Mouse (Mus musculus) cerebellum, adult 11-12 months (tissue): ENCODE measurements around the gene Slc44a5.
"Not testable (repeated sequence)": the region's sequence is repeated elsewhere in the genome, so short reads cannot be mapped to it uniquely, and the experiment has no call there.

Experiments used
- DNase-seq: peaks from one replicate; pipeline ENCODE4 v3.0.0; 2022

Slc44a5 gene

GRCm38 (mm10) chr3:154111221-154111620 is 138.0 kb downstream of the Slc44a5 start:
- no peak for DNase-seq

DNA sequence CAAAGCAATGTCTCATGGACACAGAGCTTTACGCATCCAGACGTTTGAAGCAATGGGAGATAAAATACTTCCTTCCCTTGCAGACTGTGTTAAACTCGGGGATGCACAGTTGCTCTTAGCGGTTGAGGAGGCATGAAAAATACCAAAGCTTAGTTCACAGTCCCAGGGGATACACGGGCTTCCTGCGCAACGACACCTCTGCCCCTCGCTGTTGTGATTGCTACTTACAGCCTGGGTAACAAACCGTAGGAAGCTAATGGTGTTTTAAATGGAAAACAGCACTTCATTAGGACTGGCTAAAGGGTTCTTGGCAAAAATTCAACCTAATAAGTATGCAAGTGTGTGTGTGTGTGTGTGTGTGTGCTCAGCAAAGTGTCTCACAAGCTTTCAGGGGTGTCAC is 141.8 kb downstream of the Slc44a5 start:
- DNase-seq = no peak

- DNase-seq = no peak
These were observed 142.2 kb downstream of the Slc44a5 start for GRCm38 (mm10) chr3:154115478-154115877.

DNA sequence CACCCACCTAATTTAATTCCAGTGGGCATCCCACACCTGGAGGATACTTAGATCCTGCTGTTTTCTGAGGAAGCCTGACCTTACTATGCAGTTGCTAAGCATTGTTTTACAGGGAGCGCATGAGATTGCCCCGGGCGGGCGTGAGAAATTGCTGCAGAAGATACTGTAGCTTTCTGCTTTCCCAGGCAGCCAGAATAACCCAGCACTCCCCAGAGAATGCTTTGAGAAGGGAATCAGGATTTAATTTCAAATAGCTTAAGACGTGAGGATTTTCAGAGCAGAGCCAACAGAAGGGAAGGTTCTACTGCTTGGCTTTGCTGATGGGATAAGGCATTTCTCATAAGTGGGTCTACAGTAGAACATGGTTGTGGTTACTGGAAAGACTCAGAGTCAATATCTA is 142.8 kb downstream of the Slc44a5 start:
- no peak for DNase-seq

DNA sequence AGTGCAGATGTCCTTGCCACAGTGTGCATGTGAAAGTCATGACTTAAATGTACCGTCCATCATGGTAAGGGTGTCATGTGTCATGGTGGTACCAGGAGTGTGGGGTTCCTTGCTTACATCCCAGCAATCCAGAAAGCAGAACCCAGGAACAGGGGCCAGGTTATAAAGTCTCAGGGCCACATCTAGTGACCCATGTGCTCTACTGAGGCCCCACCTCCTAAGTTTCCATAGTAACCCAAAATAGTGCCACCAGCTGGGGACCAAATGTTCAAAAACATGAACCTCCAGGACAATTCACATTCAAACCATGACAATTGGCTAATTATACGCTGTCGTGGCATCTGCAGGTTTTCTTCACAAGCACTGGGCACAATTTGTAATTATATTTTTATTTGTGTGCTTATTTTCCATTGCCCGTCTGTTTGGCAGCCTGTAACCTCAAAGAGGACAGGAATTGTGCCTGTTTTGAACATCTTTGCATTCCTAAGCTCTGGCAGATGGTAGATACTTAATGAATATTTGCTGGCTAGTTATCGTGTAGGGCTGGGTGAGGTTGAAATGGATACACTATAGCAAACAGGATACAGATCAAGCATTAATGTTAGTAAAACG is 145.9 kb downstream of the Slc44a5 start:
- DNase-seq = peak; percentile 18

GRCm38 (mm10) chr3:154122531-154122930 is 149.3 kb downstream of the Slc44a5 start:
- no peak for DNase-seq

- DNase-seq = no peak
These were observed 151.8 kb downstream of the Slc44a5 start for GRCm38 (mm10) chr3:154124890-154125575.

GRCm38 (mm10) chr3:154125768-154126376 is 152.6 kb downstream of the Slc44a5 start:
- DNase-seq = no peak

DNA sequence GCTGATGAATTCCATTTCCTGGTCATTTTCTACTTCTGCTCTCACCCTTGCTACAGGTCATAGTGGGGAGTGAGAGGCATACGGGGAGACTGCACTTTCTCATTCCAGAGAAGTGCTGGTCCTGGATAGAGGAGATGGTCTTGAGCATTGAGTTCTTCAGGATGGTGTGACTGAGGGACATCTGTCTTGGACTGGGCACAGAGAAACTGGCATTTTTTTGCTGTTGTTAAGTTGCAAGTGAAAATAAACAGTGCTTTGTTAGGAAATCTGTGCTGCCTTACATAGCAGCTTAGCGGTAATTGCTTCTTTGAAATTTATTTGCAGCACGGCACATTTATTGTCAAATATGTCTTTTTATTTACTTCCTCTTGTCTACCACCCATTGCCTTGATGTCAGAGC is 154.0 kb downstream of the Slc44a5 start:
- no peak for DNase-seq

- DNase-seq = no peak
These were observed 155.8 kb downstream of the Slc44a5 start for GRCm38 (mm10) chr3:154129036-154129435.

GRCm38 (mm10) chr3:154130431-154131114 is 157.3 kb downstream of the Slc44a5 start:
- DNase-seq = no peak

DNA sequence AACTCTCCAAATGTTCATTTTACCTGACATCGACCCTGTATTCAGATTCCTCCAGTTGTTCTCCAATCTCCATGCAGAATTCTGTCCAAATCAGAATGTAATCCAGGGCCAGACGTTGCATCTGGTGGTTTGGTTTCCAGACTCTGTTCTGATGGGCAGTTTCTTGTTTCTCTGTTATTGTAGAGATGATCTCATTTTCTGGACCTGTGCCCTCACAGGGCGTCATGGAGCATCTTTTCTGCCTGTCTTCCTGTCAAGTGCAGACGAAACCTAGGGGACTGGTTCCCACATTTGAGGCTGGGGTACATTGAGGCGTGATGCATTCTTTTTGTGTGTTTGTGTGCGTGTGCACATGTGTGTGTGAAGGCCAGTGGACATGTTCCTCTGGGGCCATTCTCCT is 160.8 kb downstream of the Slc44a5 start:
- DNase-seq = no peak

DNA sequence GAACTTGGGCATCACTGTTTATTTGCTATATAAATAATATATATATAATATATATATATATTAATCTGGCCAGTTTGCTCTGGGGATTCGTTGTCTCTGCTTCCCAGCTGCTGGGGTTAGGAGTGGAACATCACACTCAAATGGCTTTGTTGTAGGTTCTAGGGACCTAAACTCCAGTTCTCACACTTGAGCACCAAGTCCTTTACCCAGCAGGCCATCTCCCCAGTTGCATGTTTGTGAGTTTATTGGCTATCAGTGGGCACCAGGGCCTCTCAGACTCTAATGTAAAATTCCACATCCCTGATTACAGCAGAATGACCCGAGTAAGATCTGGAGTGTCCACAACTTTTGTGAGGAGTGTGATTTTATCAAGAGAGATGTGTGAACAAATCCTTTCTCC is 161.5 kb downstream of the Slc44a5 start:
- DNase-seq = no peak

- DNase-seq = no peak
These were observed 163.3 kb downstream of the Slc44a5 start for GRCm38 (mm10) chr3:154136501-154136900.

DNA sequence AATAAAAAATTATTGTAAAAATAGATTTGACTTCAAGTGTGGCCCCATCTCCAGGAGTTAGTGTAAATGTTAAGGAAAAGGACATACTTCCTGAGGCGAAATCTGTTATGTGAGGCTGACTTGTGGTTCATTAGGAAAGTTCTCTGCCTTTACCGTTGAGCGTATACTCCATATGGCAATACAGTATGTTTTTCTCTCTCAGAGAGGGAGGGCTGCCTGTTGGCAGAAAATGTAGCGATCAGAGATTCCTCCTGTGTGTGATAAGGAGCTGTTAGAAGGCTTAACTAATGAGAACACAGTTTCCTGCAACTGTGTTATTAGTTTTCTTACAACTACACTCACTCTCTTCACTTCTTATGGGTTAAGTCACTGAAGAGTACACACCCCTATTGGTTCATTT is 168.1 kb downstream of the Slc44a5 start:
- DNase-seq = no peak

DNA sequence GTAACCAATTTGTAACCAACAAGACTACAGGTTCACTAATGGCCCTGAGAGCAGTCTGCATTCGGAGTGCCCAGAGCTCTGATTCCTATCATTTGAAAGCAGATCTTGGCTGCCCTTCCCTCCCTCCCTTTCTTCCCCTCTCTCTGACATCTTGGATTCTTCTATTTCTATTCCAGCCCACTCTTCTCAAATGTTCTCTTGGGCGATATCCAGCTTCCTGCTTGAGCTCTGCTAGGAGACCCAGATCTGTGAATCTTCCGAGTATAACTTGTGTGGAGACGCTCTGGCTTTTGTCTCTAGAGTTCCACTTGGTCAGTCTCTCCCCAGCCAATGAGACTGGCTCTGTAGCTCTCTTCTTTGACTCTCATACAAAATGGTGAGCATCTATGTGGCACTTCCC is 169.4 kb downstream of the Slc44a5 start:
- DNase-seq = no peak

- DNase-seq = no peak
These were observed 172.5 kb downstream of the Slc44a5 start for GRCm38 (mm10) chr3:154145750-154146149.

GRCm38 (mm10) chr3:154149778-154150177 is 176.5 kb downstream of the Slc44a5 start:
- DNase-seq = no peak

GRCm38 (mm10) chr3:154153541-154153940 is 180.3 kb downstream of the Slc44a5 start:
- not testable (repeated sequence) for DNase-seq

GRCm38 (mm10) chr3:154165882-154166281 is 192.6 kb downstream of the Slc44a5 start:
- DNase-seq = no peak

DNA sequence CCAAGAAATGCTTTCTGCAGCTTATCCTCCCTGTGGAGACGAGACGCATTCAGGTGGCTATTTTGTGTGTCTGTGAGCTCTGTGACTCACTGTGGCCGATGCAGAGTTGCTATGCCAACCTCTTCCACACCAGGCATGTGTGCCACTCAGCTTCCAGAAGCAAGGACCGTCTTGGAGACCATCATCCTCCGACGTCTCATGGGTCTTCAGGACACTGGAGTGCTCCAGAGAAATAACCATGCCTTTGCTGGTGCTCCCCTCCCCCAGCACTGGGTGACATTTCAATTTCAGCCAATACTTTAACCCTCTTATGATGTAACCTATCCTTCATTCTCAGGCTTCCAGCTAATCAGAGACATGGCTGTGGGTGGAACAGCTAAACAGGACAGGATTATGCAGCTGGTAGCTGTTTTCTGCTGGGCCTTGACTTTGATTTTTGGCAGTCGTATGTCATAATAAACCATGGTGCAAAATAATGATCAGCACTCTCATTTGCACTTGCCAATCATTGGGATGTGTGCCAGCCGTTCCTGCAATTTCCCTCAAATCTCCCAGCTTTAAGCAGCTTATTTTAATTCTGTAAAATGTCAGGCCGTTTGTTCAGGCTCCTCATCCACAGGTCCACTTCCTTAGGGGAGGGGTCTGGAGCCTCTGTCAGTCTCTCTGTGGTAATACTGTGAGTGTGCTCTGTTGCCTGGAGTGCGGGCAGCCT is 198.8 kb downstream of the Slc44a5 start:
- no peak for DNase-seq

DNA sequence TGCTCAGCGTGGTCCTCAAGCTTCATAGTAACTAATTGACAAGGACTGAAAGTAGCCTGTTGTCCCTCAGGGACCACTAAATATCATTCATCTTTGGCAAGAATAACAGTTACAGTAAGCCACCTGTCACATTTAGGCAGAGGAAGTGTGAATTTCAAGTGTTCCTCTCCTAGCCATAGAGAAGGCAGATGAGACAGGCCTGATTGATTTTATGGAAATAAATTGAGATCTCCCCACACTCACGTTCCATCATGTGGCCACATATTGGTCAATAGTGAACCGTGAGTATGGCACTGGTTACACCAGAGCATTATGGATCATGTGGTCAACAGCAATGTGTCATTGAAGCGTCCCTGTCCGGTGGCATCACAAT is 199.3 kb downstream of the Slc44a5 start:
- no peak for DNase-seq

GRCm38 (mm10) chr3:154173556-154173955 is 200.3 kb downstream of the Slc44a5 start:
- no peak for DNase-seq
